Mouse (Mus musculus): ENCODE data around the gene Snrpf. TPM values are rescaled to one million over a fixed set of nuclear protein-coding genes. Genes with fewer than 3 reads are reported as not detected.
A peak's percentile ranks its signal among the peaks of the same experiment; 100 is the strongest.

Gene Snrpf
- total RNA-seq (2017), result 80.8 to 102 TPM (median 89.9 TPM) in 3 replicates

DNA sequence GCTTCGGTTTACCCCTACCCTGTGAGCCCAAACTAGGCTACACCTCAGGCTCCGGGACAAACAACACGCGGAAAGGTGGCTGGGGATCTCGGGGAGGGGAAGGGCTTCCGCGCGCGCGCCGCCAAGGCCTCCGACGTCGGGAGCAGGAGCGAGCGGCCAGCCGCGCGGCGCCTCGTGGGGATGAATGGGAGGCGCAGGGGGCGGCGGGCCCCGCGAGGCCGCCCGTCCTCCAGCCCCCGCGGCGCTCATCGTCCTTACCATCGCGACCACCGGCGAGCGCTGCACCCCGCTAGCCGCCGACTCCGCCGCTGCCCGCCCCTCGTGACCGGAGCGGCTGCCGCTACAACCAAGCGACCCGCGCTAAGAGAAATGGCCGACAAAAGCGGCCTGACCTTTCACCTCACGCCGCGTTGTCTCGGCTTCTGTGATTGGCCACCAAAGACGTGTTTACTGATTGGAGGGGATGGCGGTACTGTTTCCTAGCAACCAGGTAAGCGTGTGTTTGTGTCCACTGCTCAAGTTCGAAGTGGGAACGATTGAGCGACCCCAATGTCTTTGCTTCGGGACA lies at the start of gene Snrpf:
Gene Snrpf (minus strand): TSS at position 426 of the 568 bp plus-strand sequence.
- ATAC-seq (replicated peaks; ENCODE audit: insufficient number of reproducible peaks, low FRiP score, low TSS enrichment, poor library complexity, severe bottlenecking), result peak; percentile 95

DNA sequence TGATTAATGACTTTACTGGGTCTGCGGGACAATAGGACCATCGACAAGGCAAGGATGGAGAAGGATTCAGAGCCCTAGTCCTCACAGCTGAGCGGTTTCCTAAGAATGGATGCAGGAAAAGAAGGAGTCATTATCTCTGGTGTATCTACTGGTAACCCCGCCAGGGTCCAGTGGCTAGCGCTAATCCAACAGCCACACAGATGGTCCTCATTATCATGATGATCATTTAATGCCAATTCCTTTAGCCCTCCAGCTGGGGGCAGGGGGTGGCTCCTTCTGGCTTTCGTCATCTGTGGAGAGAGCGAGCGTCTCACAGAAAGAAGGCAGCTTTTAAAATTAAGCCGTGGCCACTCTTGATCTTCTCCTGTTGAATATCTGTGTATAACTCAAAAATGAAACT lies 46.4 kb upstream of the Snrpf start:
- ATAC-seq (replicated peaks; ENCODE audit: insufficient number of reproducible peaks, low FRiP score, low TSS enrichment, poor library complexity, severe bottlenecking), result no peak

DNA sequence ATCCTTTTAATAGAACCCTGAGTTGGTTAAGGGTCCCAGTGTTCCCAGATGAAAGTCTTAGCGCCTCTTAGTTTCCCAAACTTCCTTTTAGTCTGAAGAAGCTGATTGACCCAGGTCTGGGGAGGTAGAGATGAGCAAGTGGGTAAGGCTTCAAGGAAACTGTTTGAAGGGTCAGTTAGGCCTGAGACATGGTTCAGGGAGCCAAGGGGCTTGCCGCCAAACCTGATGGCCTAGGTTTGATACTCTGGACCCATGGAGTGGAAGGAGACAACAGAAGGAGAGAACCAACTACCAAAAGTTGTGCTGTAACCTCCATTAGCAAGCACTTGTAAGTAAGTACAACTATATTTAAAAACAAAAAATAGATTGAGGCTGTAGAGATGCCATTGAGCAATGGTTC lies 44.5 kb upstream of the Snrpf start:
- ATAC-seq (replicated peaks; ENCODE audit: insufficient number of reproducible peaks, low FRiP score, low TSS enrichment, poor library complexity, severe bottlenecking), result no peak

DNA sequence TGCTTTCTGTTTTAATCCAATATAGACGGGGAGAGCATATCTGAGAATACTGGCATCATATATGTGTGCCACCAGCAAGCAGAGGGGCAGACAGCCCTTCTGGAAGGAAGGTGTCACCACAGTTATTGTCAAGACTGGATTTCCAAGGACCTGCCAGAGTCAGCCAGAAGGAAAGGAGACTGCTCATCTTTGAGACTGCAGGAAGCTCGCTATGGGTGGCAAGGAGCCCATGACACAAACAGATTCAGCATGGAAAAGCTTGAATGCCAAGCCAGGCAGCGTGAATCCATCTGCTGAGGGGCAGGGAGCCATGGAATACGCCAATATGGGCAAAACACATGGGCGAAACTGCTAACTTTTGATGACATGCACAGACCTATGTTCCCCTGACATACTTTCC lies 44.1 kb upstream of the Snrpf start:
- no peak for ATAC-seq (replicated peaks; ENCODE audit: insufficient number of reproducible peaks, low FRiP score, low TSS enrichment, poor library complexity, severe bottlenecking)

DNA sequence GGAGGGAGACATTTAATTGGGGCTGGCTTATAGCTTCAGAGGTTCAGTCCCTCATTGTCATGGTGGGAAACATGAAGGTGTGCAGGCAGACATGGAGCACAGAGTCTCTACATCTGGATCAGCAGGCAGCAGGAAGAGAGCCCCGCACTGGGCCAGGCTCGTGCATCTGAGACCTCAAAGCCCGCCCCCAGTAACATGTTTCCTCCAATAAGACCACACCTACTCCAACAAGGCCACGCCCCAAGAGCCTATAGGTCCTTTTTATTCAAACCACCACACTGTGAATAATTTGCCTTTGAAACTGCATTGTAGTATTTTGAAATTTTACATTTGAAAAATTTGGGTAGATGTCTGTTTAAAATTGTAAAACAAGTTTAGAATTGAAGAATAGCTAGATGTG lies 42.6 kb upstream of the Snrpf start:
- no peak for ATAC-seq (replicated peaks; ENCODE audit: insufficient number of reproducible peaks, low FRiP score, low TSS enrichment, poor library complexity, severe bottlenecking)

- no peak for ATAC-seq (replicated peaks; ENCODE audit: insufficient number of reproducible peaks, low FRiP score, low TSS enrichment, poor library complexity, severe bottlenecking)
Measured at GRCm38 (mm10) chr10:93630310-93630709, 40.8 kb upstream of the Snrpf start.

GRCm38 (mm10) chr10:93624151-93624550 lies 34.6 kb upstream of the Snrpf start:
- ATAC-seq (replicated peaks; ENCODE audit: insufficient number of reproducible peaks, low FRiP score, low TSS enrichment, poor library complexity, severe bottlenecking), result no peak

GRCm38 (mm10) chr10:93623725-93624124 lies 34.2 kb upstream of the Snrpf start:
- ATAC-seq (replicated peaks; ENCODE audit: insufficient number of reproducible peaks, low FRiP score, low TSS enrichment, poor library complexity, severe bottlenecking), result no peak

- ATAC-seq (replicated peaks; ENCODE audit: insufficient number of reproducible peaks, low FRiP score, low TSS enrichment, poor library complexity, severe bottlenecking), result no peak
Measured at GRCm38 (mm10) chr10:93620438-93621179, 31.1 kb upstream of the Snrpf start.

- no peak for ATAC-seq (replicated peaks; ENCODE audit: insufficient number of reproducible peaks, low FRiP score, low TSS enrichment, poor library complexity, severe bottlenecking)
Measured at GRCm38 (mm10) chr10:93614850-93615249, 25.3 kb upstream of the Snrpf start.

- ATAC-seq (replicated peaks; ENCODE audit: insufficient number of reproducible peaks, low FRiP score, low TSS enrichment, poor library complexity, severe bottlenecking), result no peak
Measured at GRCm38 (mm10) chr10:93611419-93612007, 22.0 kb upstream of the Snrpf start.

- ATAC-seq (replicated peaks; ENCODE audit: insufficient number of reproducible peaks, low FRiP score, low TSS enrichment, poor library complexity, severe bottlenecking), result no peak
Measured at GRCm38 (mm10) chr10:93610896-93611295, 21.4 kb upstream of the Snrpf start.

GRCm38 (mm10) chr10:93609236-93609635 lies 19.7 kb upstream of the Snrpf start:
- ATAC-seq (replicated peaks; ENCODE audit: insufficient number of reproducible peaks, low FRiP score, low TSS enrichment, poor library complexity, severe bottlenecking), result no peak

DNA sequence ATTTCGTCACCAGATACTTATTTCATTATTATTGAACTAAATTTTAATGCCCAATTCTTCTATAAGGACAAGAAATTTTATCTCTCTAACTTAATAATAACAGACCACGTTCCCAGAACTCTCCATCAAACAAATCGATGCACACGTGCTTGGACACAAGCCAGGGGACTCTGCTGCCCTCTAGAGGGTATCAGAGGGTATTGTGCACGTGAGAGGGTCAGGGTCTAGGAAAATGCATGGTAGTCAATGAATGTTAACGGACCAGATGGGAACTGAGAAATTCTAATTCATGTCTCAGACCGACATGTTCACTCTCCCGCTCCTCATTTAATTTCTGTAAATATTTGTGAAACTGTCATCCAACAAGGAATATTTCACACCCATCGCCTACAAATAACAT lies 18.5 kb upstream of the Snrpf start:
- ATAC-seq (replicated peaks; ENCODE audit: insufficient number of reproducible peaks, low FRiP score, low TSS enrichment, poor library complexity, severe bottlenecking), result no peak

DNA sequence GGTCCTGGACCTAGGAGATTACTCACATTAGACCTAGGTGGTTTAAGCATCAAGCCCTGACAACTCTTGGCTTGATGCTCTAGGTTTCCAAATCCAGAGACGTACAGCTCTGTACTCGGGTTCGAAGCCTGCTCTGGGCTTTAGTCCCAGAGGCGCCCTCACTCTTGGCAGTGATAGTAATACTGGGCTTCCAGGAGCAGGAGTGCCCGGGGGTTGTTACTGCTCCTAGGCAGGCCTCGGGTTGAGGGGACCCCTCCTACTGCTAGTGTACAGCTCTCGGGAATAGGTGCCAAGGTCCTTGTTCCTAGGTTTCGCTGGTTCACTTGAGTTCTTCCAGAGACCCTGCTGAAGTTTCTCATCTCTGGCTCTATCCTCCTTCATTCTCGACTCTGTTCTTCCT lies 16.8 kb upstream of the Snrpf start:
- ATAC-seq (replicated peaks; ENCODE audit: insufficient number of reproducible peaks, low FRiP score, low TSS enrichment, poor library complexity, severe bottlenecking), result no peak

- ATAC-seq (replicated peaks; ENCODE audit: insufficient number of reproducible peaks, low FRiP score, low TSS enrichment, poor library complexity, severe bottlenecking), result no peak
Measured at GRCm38 (mm10) chr10:93603256-93603655, 13.8 kb upstream of the Snrpf start.

- ATAC-seq (replicated peaks; ENCODE audit: insufficient number of reproducible peaks, low FRiP score, low TSS enrichment, poor library complexity, severe bottlenecking), result no peak
Measured at GRCm38 (mm10) chr10:93602309-93602708, 12.8 kb upstream of the Snrpf start.

DNA sequence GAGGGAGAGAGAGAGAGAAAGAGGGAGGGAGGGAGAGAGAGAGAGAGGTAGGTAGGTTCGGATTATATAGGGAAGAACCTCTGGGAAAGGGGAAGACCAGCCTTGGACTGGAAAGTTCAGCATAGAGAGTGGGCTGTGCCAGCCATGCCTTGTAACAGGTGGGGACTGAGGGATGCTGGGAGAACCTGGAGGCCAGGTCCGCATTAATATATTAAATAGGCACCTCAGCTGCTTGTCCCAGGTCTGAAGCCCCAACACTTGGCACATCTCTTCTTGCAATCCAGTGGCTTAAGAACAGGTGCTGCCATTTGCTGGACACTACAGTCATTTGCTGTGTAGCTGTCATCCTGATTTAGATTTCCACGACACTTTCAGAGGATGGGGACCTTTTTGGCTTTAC lies 7.1 kb upstream of the Snrpf start:
- no peak for ATAC-seq (replicated peaks; ENCODE audit: insufficient number of reproducible peaks, low FRiP score, low TSS enrichment, poor library complexity, severe bottlenecking)

DNA sequence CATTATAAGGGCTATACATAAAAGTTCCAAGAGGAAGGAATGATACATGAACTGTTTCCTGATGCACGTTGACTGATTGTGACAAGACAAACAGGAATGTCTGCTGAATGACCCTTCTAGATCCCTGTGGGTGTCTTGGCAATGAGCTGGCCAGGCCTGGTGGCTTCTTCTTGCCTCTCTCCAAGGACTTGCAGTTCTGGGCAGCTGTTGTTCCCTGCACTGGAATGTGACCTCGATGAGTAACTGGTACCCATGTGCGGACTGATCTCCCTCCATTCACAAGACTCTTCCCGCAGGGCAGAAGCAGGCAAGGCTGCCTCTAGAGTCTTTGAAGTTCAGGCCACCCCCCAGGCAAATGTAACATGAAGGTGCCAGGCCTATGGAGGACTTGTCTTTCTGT lies 6.3 kb upstream of the Snrpf start:
- ATAC-seq (replicated peaks; ENCODE audit: insufficient number of reproducible peaks, low FRiP score, low TSS enrichment, poor library complexity, severe bottlenecking), result no peak

DNA sequence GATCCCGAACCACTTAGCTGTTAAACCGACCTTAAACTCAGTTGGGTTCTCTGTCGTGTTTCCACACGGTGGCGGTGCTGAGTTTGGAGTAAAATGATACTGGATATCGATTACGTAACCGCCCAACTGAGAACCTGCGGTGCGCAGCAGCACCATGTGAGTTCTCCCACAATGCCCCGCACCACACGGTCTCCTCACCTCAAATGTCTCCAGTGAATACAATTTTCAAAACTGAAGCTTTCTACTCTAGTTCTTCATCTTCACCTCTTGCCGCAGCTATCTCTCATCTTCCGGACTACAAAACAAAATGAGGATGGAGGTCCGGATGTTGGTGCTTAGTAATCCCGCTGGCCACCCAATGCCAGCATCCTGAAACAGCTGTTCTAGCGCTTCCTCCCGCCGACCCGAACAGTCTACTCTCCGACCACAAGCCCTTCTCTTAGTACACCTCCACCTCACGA lies 4.5 kb upstream of the Snrpf start:
- peak; percentile 58 for ATAC-seq (replicated peaks; ENCODE audit: insufficient number of reproducible peaks, low FRiP score, low TSS enrichment, poor library complexity, severe bottlenecking)

Measured in monocyte, adult 5-6 weeks (primary cell).